Mouse (Mus musculus): ENCODE results near the gene Rilp. TPM values are rescaled to one million over a fixed set of nuclear protein-coding genes. Genes with fewer than 3 reads are reported as not detected.

Rilp gene
- polyA plus RNA-seq, 1 experiment from 2014 or later: 0.75 TPM

- H3K4me3 ChIP-seq: no peak overlapping the region
- no peak overlapping the region for H3K27ac ChIP-seq
- no peaks in the 10 kb centered on the region for H3K9me3 ChIP-seq (replicated peaks)
- no peak for ATAC-seq (ENCODE audit: low FRiP score)
- H3K4me1 ChIP-seq: peaks cover 22% of the 10 kb centered on the region
- H3K4me2 ChIP-seq (replicated peaks): no peak overlapping the region
- H3K36me3 ChIP-seq: peaks cover 63% of the 10 kb centered on the region
- no peaks in the 10 kb centered on the region for H3K27me3 ChIP-seq
- no peak overlapping the region for H3K9ac ChIP-seq
- WGBS: 97% methylated on average over 4 of the region's 4 CpGs
These were observed 1.7 kb upstream of the Rilp start for GRCm38 (mm10) chr11:75508162-75508561.

DNA sequence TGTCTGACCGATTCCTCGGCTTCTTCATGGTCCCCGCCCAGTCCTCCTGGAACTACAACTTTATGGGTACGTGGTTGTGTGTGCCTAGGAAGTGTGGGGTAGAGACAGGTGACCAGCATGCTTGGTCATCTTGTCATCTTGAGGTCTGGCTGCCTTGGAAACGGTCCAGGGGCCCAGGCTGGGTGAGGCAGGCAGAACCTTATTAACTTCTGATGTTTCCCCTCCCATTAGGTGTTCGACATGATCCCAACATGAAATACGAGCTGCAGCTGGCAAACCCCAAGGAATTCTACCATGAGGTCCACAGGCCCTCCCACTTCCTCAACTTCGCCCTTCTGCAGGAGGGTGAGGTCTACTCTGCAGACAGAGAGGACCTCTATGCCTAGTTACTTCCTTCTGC lies 990 bp upstream of the Rilp start:
- no peak overlapping the region for H3K4me2 ChIP-seq (replicated peaks)
- 80% methylated on average over 8 of the region's 8 CpGs for WGBS
- H3K4me3 ChIP-seq: no peak overlapping the region
- peaks cover 22% of the 10 kb centered on the region for H3K4me1 ChIP-seq
- H3K36me3 ChIP-seq: peaks cover 57% of the 10 kb centered on the region
- H3K27me3 ChIP-seq: no peaks in the 10 kb centered on the region
- H3K9ac ChIP-seq: no peak overlapping the region
- no peak for ATAC-seq (ENCODE audit: low FRiP score)
- no peaks in the 10 kb centered on the region for H3K9me3 ChIP-seq (replicated peaks)
- H3K27ac ChIP-seq: no peak overlapping the region

DNA sequence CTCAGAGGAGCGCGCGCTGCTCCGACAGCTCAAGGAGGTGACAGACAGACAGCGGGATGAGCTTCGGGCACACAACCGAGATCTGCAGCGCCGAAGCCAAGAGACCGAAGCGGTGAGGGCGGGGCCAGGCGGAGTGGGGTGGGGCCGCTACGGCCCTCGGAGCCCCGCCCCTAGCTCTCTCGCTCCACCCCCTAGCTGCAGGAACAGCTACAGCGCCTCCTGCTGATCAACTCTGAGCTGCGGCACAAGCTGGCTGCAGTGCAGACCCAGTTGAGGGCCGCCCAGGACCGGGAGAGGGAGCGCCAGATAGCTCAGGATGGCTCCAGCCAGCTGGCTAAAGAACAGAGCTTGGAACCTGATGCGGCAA lies 716 bp downstream of the Rilp start:
- Histone ChIP-seq H3K27ac (peak overlapping the region; percentile 70), H3K9me3 (replicated peaks) (no peaks in the 10 kb centered on the region), H3K4me2 (replicated peaks) (peak overlapping the region; percentile 93), H3K9ac (peak overlapping the region; percentile 67), H3K4me1 (peaks cover 22% of the 10 kb centered on the region), H3K4me3 (peak overlapping the region; percentile 49), H3K27me3 (no peaks in the 10 kb centered on the region), H3K36me3 (peaks cover 42% of the 10 kb centered on the region)
- WGBS: 2% methylated on average over 24 of the region's 24 CpGs
- peak; percentile 89 for ATAC-seq (ENCODE audit: low FRiP score)

DNA sequence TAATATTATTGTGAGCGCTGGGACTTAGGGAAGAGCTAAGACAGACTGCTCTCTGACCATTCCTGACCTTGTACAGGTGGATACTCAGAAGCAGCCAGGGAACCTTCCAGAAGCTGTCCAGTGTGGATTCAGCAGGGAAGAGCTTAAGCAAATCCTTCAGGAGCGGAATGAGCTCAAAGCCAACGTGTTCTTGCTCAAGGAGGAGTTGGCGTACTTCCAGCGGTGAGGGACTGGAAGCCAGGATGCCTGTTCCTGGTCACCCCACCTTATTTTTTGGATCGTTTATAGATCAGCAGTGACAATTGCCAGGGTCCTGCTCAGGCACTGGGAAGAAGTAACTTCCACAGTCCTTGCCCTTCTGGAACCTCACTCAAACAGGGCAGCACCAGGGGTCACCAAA lies 1.3 kb downstream of the Rilp start:
- ATAC-seq (ENCODE audit: low FRiP score): no peak
- Histone ChIP-seq H3K9ac (no peak overlapping the region), H3K4me1 (peaks cover 22% of the 10 kb centered on the region), H3K9me3 (replicated peaks) (no peaks in the 10 kb centered on the region), H3K36me3 (peaks cover 36% of the 10 kb centered on the region), H3K27me3 (no peaks in the 10 kb centered on the region), H3K27ac (no peak overlapping the region), H3K4me2 (replicated peaks) (no peak overlapping the region), H3K4me3 (no peak overlapping the region)
- 90% methylated on average over 6 of the region's 6 CpGs for WGBS

DNA sequence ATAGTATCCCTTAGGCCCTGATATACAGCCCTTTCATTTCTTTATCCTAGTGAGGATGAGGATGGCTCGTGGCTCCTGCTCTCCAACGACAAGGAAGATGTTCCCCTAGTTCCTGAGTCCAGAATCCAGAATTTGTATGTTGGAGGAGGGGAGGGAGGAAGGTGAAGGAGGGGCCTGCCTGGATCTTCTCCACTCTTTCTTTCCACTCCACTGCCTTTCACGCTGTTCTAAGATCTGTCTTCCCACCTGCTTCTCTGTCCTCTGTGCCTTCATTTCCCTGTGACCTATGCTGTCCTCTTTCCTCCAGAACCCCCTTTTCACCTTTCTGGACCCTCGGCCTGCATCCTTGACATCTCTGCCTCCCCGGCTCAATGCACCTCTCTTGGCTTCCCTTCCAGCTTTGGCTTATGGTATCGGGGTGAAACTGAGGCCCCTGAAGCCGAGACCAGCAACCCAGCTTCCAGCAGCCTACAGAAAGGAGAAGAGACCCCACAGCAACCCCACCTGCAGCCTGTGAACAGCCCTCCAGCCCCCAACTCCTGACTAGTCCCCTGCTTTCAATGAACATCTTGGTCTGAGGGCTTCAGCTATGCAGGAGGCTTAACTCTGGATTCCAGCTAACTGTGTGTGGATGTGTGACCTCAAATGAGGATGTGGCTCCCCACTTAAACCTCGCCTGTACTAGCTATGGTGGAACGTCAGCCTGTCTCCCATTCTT lies 2.6 kb downstream of the Rilp start:
- ATAC-seq (ENCODE audit: low FRiP score): no peak
- H3K36me3 ChIP-seq: peaks cover 25% of the 10 kb centered on the region
- no peaks in the 10 kb centered on the region for H3K27me3 ChIP-seq
- H3K9ac ChIP-seq: no peak overlapping the region
- peaks cover 22% of the 10 kb centered on the region for H3K4me1 ChIP-seq
- H3K27ac ChIP-seq: no peak overlapping the region
- 85% methylated on average over 9 of the region's 9 CpGs for WGBS
- no peaks in the 10 kb centered on the region for H3K9me3 ChIP-seq (replicated peaks)
- no peak overlapping the region for H3K4me3 ChIP-seq
- no peak overlapping the region for H3K4me2 ChIP-seq (replicated peaks)

- Histone ChIP-seq H3K4me2 (replicated peaks) (no peak within 1 kb of the TSS), H3K9ac (no peak within 1 kb of the TSS), H3K4me3 (no peak within 1 kb of the TSS), H3K36me3 (peaks cover 17% of the 10 kb centered on the region), H3K27me3 (no peaks in the 10 kb centered on the region), H3K4me1 (peaks cover 22% of the 10 kb centered on the region), H3K27ac (no peak within 1 kb of the TSS), H3K9me3 (replicated peaks) (no peaks in the 10 kb centered on the region)
- WGBS: 62% methylated on average over 8 of the region's 8 CpGs
- ATAC-seq (ENCODE audit: low FRiP score): no peak
These were observed 3.4 kb downstream of the Rilp start, which contains the start of gene Scarf1 for GRCm38 (mm10) chr11:75513336-75513735. Scarf1 (plus strand) TSS chr11:75513540.

DNA sequence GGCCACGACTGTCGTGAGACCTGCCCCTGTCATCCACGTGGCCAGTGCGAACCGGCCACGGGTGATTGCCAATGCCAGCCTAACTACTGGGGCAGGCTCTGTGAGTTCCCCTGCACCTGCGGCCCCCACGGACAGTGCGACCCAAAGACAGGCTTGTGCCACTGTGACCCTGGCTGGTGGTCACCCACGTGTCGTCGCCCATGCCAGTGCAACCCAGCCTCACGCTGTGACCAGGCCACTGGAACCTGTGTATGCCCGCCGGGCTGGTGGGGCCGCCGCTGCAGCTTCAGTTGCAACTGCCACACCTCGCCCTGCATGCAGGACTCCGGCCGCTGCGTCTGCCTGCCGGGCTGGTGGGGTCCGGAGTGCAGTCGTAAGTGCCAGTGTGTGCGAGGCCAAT lies 5.3 kb downstream of the Rilp start:
- Histone ChIP-seq H3K36me3 (0 out of 2 replicates have a peak, but pooled peaks cover 4% of the 10 kb centered on the region), H3K27me3 (no peaks in the 10 kb centered on the region), H3K4me3 (no peak overlapping the region), H3K9me3 (replicated peaks) (no peaks in the 10 kb centered on the region), H3K27ac (no peak overlapping the region), H3K9ac (no peak overlapping the region), H3K4me1 (peaks cover 5% of the 10 kb centered on the region), H3K4me2 (replicated peaks) (no peak overlapping the region)
- ATAC-seq (ENCODE audit: low FRiP score): no peak
- WGBS: 89% methylated on average over 25 of the region's 25 CpGs

- WGBS: 79% methylated on average over 15 of the region's 15 CpGs
- Histone ChIP-seq H3K4me2 (replicated peaks) (no peak overlapping the region), H3K27me3 (no peaks in the 10 kb centered on the region), H3K9ac (peak overlapping the region; percentile 24; the same call in 1 of the 2 replicates), H3K36me3 (no peaks in the 10 kb centered on the region), H3K4me3 (no peak overlapping the region), H3K4me1 (no peaks in the 10 kb centered on the region), H3K9me3 (replicated peaks) (no peaks in the 10 kb centered on the region), H3K27ac (no peak overlapping the region)
- no peak for ATAC-seq (ENCODE audit: low FRiP score)
These were observed 10.1 kb downstream of the Rilp start for GRCm38 (mm10) chr11:75519834-75520633.

DNA sequence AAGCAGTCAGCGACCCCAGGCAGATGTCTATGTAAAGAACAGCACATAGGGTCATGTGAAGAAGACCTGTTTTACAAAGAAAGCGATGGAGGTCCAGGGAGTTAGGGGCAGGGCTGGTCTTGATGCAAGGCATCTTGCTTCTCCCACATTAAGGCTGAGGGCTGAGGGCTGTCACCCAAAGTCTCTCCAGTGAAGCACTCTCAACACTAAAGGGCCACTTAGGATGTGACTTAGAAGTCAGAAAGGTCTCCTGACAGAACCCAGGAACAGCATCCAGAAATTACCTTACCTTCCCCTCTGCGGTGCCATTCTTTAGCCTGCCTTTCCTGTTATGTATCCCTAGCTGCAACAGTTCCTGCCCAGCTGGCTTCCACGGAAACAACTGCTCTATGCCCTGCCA lies 11.7 kb downstream of the Rilp start:
- H3K4me3 ChIP-seq: no peak overlapping the region
- no peaks in the 10 kb centered on the region for H3K9me3 ChIP-seq (replicated peaks)
- WGBS: 86% methylated on average over 4 of the region's 4 CpGs
- H3K4me2 ChIP-seq (replicated peaks): no peak overlapping the region
- H3K4me1 ChIP-seq: no peaks in the 10 kb centered on the region
- no peak overlapping the region for H3K9ac ChIP-seq
- H3K36me3 ChIP-seq: no peaks in the 10 kb centered on the region
- H3K27ac ChIP-seq: no peak overlapping the region
- no peaks in the 10 kb centered on the region for H3K27me3 ChIP-seq
- ATAC-seq (ENCODE audit: low FRiP score): no peak

- Histone ChIP-seq H3K27me3 (no peaks in the 10 kb centered on the region), H3K27ac (no peak overlapping the region), H3K36me3 (no peaks in the 10 kb centered on the region), H3K4me2 (replicated peaks) (no peak overlapping the region), H3K4me1 (no peaks in the 10 kb centered on the region), H3K4me3 (no peak overlapping the region), H3K9me3 (replicated peaks) (no peaks in the 10 kb centered on the region), H3K9ac (no peak overlapping the region)
- WGBS: 86% methylated on average over 2 of the region's 2 CpGs
- ATAC-seq (ENCODE audit: low FRiP score): no peak
These were observed 12.9 kb downstream of the Rilp start for GRCm38 (mm10) chr11:75522793-75523192.

DNA sequence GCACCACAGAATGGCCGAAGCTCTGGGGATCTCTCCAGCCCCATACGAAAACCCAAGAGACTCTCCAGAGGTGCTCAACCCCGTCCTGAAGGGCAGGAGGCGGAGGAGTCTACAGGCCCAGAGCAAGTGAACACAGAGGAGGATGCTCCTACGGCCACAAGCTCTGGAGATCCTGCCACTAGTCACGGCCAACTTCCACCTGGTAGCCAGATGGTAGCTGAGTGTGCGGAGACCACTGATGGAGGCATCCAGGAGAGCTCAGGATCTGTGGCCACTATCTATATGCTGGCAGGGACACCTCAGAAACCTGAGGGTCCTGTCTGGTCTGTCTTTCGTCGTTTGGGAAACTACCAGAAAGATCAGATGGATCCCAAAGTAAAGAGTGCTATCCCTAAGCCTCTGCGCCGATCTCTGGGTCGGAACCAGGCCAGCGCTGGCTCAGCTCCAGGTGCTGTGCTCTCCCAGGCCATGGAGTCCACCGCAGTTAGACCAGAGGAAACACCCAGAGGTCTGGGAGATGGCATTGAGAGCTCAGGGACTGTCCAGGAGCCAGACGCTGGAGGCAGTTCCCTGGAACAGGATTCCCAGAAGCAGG lies 15.7 kb downstream of the Rilp start:
- no peaks in the 10 kb centered on the region for H3K9me3 ChIP-seq (replicated peaks)
- H3K4me2 ChIP-seq (replicated peaks): no peak overlapping the region
- no peak overlapping the region for H3K9ac ChIP-seq
- no peaks in the 10 kb centered on the region for H3K4me1 ChIP-seq
- no peaks in the 10 kb centered on the region for H3K36me3 ChIP-seq
- no peak for ATAC-seq (ENCODE audit: low FRiP score)
- H3K4me3 ChIP-seq: no peak overlapping the region
- H3K27ac ChIP-seq: no peak overlapping the region
- 83% methylated on average over 15 of the region's 15 CpGs for WGBS
- H3K27me3 ChIP-seq: no peaks in the 10 kb centered on the region

GRCm38 (mm10) chr11:75526943-75527342 lies 17.0 kb downstream of the Rilp start:
- Histone ChIP-seq H3K9ac (no peak overlapping the region), H3K9me3 (replicated peaks) (no peaks in the 10 kb centered on the region), H3K4me3 (no peak overlapping the region), H3K27me3 (no peaks in the 10 kb centered on the region), H3K4me2 (replicated peaks) (no peak overlapping the region), H3K27ac (no peak overlapping the region), H3K4me1 (no peaks in the 10 kb centered on the region), H3K36me3 (no peaks in the 10 kb centered on the region)
- WGBS: 92% methylated on average over 6 of the region's 6 CpGs
- no peak for ATAC-seq (ENCODE audit: low FRiP score)
